Mouse (Mus musculus): ENCODE data around the gene Lrp8. TPM values are rescaled to one million over a fixed set of nuclear protein-coding genes. Genes with fewer than 3 reads are reported as not detected.
A peak's percentile ranks its signal among the peaks of the same experiment; 100 is the strongest.

The Lrp8 gene
- polyA plus RNA-seq, 1 experiment from 2014 or later, result 0.61 TPM

DNA sequence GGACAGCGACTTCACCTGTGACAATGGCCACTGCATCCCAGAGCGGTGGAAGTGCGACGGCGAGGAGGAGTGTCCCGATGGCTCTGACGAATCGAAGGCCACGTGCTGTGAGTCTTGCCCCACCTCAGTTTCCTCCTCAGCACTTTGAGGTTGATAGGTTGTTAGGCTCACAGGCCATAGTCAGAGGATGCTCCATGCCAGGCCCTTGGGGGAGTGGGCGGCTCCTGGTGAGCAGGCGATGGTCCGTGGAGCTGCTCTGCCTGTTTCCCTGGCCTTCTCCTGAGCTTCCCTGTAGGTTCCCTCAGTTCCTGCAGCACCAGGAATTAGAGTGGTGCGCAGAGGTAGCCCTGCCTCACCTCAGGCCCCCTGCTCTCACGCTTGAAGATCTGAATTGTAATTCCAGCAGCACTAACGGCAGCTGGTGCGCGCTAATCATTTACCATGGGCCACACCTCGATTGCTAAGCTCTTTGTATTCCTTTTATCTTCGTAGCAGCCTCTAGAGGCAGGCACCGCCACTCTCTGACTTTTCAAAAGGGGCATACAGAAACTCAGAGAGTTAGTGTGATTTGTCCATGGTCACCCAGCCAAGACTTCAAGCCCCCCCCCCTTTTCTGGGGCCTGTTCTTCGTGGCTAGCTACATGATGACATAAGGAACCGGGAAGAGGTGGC, 32.7 kb downstream of the Lrp8 start:
- ATAC-seq, result no peak
- TF ChIP-seq CTCF (IDR thresholded peaks at IDR 0.05; ENCODE audit: low read depth) (no peak), EP300 (IDR thresholded peaks at IDR 0.05; ENCODE audit: low read depth) (no peak)
- Histone ChIP-seq H3K4me2 (ENCODE audit: low read depth, low read length) (no peak overlapping the region), H3K27me3 (ENCODE audit: insufficient read depth, low read length) (no peaks in the 10 kb centered on the region), H3K9ac (replicated peaks) (no peak overlapping the region), H3K4me3 (ENCODE audit: low read depth, low read length) (no peak overlapping the region), H3K9me3 (ENCODE audit: low read length) (no peaks in the 10 kb centered on the region), H3K4me1 (ENCODE audit: insufficient read depth) (no peaks in the 10 kb centered on the region), H3K36me3 (replicated peaks; ENCODE audit: insufficient read depth, low read length) (no peaks in the 10 kb centered on the region), H3K27ac (ENCODE audit: low read depth) (no peak overlapping the region)
- no peak for DNase-seq
- WGBS (ENCODE audit: insufficient replicate concordance), result 73% methylated on average over 22 of the region's 22 CpGs

DNA sequence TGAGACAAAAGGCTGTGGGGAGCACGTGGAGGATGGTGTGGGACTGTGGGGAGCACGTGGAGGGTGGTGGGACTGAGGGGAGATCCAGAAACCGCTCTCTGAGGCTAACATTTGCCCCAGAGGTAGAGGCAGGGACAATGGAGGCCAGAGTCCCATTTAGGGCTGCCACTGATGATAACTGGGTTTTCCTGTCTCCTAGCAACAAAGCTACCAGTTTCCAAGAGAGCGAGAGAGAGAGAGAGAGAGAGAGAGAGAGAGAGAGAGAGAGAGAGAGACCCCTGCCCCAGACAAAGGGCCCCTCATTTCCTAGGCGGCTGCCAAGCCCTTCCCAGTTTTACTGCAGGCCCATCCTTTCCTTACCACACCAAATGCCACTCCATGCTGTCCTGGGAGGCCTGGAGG, 33.4 kb downstream of the Lrp8 start:
- no peak for TF ChIP-seq EP300 (IDR thresholded peaks at IDR 0.05; ENCODE audit: low read depth)
- no peak for TF ChIP-seq CTCF (IDR thresholded peaks at IDR 0.05; ENCODE audit: low read depth)
- Histone ChIP-seq H3K27me3 (ENCODE audit: insufficient read depth, low read length) (no peaks in the 10 kb centered on the region), H3K4me1 (ENCODE audit: insufficient read depth) (no peaks in the 10 kb centered on the region), H3K9ac (replicated peaks) (no peak overlapping the region), H3K4me3 (ENCODE audit: low read depth, low read length) (no peak overlapping the region), H3K36me3 (replicated peaks; ENCODE audit: insufficient read depth, low read length) (no peaks in the 10 kb centered on the region), H3K4me2 (ENCODE audit: low read depth, low read length) (no peak overlapping the region), H3K27ac (ENCODE audit: low read depth) (no peak overlapping the region), H3K9me3 (ENCODE audit: low read length) (no peaks in the 10 kb centered on the region)
- ATAC-seq, result no peak
- WGBS (ENCODE audit: insufficient replicate concordance), result 64% methylated on average over 5 of the region's 5 CpGs
- no peak for DNase-seq

DNA sequence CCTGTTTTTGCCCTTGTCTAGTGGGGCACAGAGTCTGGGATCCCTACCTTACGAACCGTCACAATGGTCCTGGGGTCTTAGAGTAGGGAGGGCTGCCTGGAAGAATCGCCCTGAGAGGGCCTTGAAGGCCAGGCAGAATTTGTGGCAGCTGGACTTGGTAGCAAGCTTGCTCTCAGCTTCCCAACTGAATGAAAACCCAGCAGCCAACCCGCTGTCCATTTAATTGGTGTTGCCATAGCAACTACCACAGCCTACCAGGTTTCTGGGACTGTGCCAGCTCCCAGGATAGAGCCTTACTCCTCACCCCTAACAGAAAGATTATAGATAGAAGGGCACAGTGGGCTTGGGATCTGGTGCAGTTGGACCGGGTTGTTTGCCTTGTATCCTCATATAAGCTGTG, 34.7 kb downstream of the Lrp8 start:
- no peaks in the 10 kb centered on the region for H3K27me3 ChIP-seq (ENCODE audit: insufficient read depth, low read length)
- H3K4me3 ChIP-seq (ENCODE audit: low read depth, low read length), result no peak overlapping the region
- no peaks in the 10 kb centered on the region for H3K9me3 ChIP-seq (ENCODE audit: low read length)
- ATAC-seq (no peak), DNase-seq (no peak)
- no peak overlapping the region for H3K27ac ChIP-seq (ENCODE audit: low read depth)
- no peaks in the 10 kb centered on the region for H3K4me1 ChIP-seq (ENCODE audit: insufficient read depth)
- H3K36me3 ChIP-seq (replicated peaks; ENCODE audit: insufficient read depth, low read length), result no peaks in the 10 kb centered on the region
- 82% methylated on average over 5 of the region's 5 CpGs for WGBS (ENCODE audit: insufficient replicate concordance)
- H3K4me2 ChIP-seq (ENCODE audit: low read depth, low read length), result no peak overlapping the region
- TF ChIP-seq CTCF (IDR thresholded peaks at IDR 0.05; ENCODE audit: low read depth) (no peak), EP300 (IDR thresholded peaks at IDR 0.05; ENCODE audit: low read depth) (no peak)
- H3K9ac ChIP-seq (replicated peaks), result no peak overlapping the region

DNA sequence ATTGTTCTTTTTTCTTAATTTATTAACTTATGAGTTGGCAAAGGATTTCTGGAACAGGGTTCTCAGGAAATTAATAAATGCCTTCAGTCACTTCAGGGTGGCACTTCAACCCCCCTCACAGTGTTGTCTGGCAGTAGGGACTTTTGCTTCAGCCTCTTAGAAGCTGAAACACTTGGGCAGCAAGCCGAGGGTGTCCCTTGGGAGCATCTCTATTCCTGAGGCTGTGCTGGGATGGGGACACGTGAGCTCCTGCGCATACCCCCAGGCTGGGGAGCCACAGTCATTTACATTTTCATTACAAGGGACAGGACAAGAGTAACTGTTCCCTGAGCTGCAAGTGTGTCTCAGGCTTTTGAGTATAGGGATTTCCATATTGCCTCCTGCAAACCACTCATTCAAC, 35.8 kb downstream of the Lrp8 start:
- H3K4me2 ChIP-seq (ENCODE audit: low read depth, low read length), result no peak overlapping the region
- H3K4me1 ChIP-seq (ENCODE audit: insufficient read depth), result no peaks in the 10 kb centered on the region
- no peaks in the 10 kb centered on the region for H3K36me3 ChIP-seq (replicated peaks; ENCODE audit: insufficient read depth, low read length)
- H3K9ac ChIP-seq (replicated peaks), result no peak overlapping the region
- no peak for DNase-seq
- no peak for TF ChIP-seq EP300 (IDR thresholded peaks at IDR 0.05; ENCODE audit: low read depth)
- TF ChIP-seq CTCF (IDR thresholded peaks at IDR 0.05; ENCODE audit: low read depth), result no peak
- WGBS (ENCODE audit: insufficient replicate concordance), result 92% methylated on average over 3 of the region's 3 CpGs
- no peak overlapping the region for H3K4me3 ChIP-seq (ENCODE audit: low read depth, low read length)
- no peaks in the 10 kb centered on the region for H3K27me3 ChIP-seq (ENCODE audit: insufficient read depth, low read length)
- no peak overlapping the region for H3K27ac ChIP-seq (ENCODE audit: low read depth)
- ATAC-seq, result no peak
- H3K9me3 ChIP-seq (ENCODE audit: low read length), result no peaks in the 10 kb centered on the region

DNA sequence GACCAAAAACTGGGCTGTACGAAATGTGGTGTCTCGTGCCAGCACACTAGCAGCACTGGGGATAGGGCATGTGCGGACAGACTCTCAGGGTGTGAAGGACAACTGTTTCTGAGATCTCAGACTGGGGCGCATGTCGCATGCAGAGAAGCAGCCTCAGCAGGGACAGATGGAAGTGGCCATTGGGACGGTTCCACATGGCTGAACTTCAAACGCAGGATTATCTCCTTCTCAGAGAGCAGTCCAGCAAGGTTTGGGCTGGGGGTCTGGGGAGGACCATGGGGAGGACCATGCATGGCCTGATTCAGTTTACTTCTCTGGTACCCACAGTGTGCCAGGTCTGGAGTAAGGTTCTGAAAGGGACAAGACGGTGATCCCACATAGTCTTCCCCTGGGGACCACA, 41.6 kb downstream of the Lrp8 start:
- no peak overlapping the region for H3K27ac ChIP-seq (ENCODE audit: low read depth)
- WGBS (ENCODE audit: insufficient replicate concordance), result 88% methylated on average over 8 of the region's 8 CpGs
- H3K36me3 ChIP-seq (replicated peaks; ENCODE audit: insufficient read depth, low read length), result no peaks in the 10 kb centered on the region
- TF ChIP-seq EP300 (IDR thresholded peaks at IDR 0.05; ENCODE audit: low read depth), result no peak
- no peak for TF ChIP-seq CTCF (IDR thresholded peaks at IDR 0.05; ENCODE audit: low read depth)
- peaks cover 7% of the 10 kb centered on the region; the same call in 1 of the 2 replicates for H3K27me3 ChIP-seq (ENCODE audit: insufficient read depth, low read length)
- no peak overlapping the region for H3K4me3 ChIP-seq (ENCODE audit: low read depth, low read length)
- no peaks in the 10 kb centered on the region for H3K9me3 ChIP-seq (ENCODE audit: low read length)
- no peak for DNase-seq
- no peak overlapping the region for H3K9ac ChIP-seq (replicated peaks)
- no peak for ATAC-seq
- H3K4me2 ChIP-seq (ENCODE audit: low read depth, low read length), result no peak overlapping the region
- H3K4me1 ChIP-seq (ENCODE audit: insufficient read depth), result no peaks in the 10 kb centered on the region

DNA sequence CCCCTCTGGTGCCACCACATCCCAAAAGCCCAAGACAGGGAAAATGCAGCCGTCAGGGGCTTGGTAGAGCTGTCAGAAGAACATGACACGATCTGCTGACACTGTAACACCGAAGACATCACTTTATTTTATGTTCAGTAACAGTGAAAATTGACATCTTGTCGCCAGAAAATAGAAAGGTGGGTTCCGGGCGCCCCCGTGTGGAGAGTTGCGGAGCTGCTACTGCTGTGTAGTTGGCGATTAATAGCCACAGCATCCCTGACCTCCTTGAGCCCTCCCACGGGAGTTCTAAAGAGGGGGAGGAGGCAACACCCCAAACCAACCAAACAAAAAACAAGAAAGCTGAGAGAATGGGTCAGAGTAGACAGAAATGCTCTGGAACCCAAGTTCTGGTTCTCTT, 42.9 kb downstream of the Lrp8 start:
- TF ChIP-seq CTCF (IDR thresholded peaks at IDR 0.05; ENCODE audit: low read depth), result peak; percentile 91
- no peak for TF ChIP-seq EP300 (IDR thresholded peaks at IDR 0.05; ENCODE audit: low read depth)
- H3K9ac ChIP-seq (replicated peaks), result no peak overlapping the region
- no peak overlapping the region for H3K4me2 ChIP-seq (ENCODE audit: low read depth, low read length)
- H3K27me3 ChIP-seq (ENCODE audit: insufficient read depth, low read length), result peaks cover 7% of the 10 kb centered on the region; the same call in 1 of the 2 replicates
- DNase-seq (peak; percentile 85), ATAC-seq (no peak)
- no peak overlapping the region for H3K4me3 ChIP-seq (ENCODE audit: low read depth, low read length)
- H3K27ac ChIP-seq (ENCODE audit: low read depth), result no peak overlapping the region
- no peaks in the 10 kb centered on the region for H3K36me3 ChIP-seq (replicated peaks; ENCODE audit: insufficient read depth, low read length)
- 4% methylated on average over 10 of the region's 10 CpGs for WGBS (ENCODE audit: insufficient replicate concordance)
- H3K9me3 ChIP-seq (ENCODE audit: low read length), result no peaks in the 10 kb centered on the region
- no peaks in the 10 kb centered on the region for H3K4me1 ChIP-seq (ENCODE audit: insufficient read depth)
